Mouse (Mus musculus): Measurements from ENCODE around the gene Fbxo36. TPM values are rescaled to one million over a fixed set of nuclear protein-coding genes. Genes with fewer than 3 reads are reported as not detected.

The Fbxo36 gene
- polyA plus RNA-seq, 1 experiment, result 7.0 TPM

DNA sequence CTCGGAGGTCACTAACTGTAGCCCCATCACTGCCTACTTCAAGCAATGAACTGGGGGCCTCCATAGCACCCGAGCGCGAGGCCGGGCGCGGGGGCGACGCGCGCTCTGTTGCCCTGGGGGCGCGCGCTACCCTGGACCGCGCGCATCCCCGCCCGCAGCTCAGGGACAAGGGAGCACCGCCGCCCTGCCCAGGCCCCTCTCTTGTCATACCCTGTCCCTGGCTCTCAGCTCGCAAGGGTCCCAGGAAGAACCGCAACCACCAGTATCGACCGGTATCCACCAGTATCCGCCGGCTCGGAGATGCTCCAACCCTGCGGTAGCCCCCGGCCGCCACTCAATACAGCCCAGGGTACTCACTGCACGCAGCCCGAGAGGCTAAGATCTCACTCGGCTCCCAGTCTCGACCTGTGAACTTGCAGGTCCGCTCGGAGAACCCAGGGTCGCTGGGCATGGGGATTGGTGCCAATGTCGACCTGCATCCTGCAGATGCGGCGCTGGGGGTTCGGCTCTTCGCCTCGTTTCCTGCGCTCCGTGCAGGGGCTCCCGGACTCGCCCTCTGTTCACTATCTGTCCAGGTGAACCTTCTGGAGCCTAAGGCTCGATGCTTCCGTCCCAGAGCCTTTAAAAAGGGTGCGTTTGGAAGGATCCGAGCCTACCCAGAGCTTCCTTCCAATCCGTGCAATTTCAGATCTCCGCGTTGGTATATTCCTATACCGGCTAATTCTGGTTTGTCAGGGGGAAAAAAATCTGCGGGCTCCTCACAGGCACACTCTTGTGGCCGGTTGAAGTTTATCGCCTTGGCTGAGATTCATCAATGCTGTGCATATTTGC is 95.1 kb downstream of the Fbxo36 start, which contains the start of gene Slc16a14:
Gene Slc16a14 (minus strand): TSS at position 632 of the 831 bp plus-strand sequence.
- H3K4me3 ChIP-seq (ENCODE audit: insufficient read depth, low read length), result peak within 1 kb of the TSS; percentile 47
- TF ChIP-seq CTCF (IDR thresholded peaks at IDR 0.05; ENCODE audit: borderline replicate concordance, insufficient read depth, low read length) (no peak), POLR2A (IDR thresholded peaks at IDR 0.05; ENCODE audit: low read depth, low read length) (no peak)
- H3K27ac ChIP-seq (ENCODE audit: insufficient read depth, low read length), result no peak within 1 kb of the TSS
- no peaks in the 10 kb centered on the region for H3K4me1 ChIP-seq (ENCODE audit: control insufficient read depth, insufficient read depth, low read length)

DNA sequence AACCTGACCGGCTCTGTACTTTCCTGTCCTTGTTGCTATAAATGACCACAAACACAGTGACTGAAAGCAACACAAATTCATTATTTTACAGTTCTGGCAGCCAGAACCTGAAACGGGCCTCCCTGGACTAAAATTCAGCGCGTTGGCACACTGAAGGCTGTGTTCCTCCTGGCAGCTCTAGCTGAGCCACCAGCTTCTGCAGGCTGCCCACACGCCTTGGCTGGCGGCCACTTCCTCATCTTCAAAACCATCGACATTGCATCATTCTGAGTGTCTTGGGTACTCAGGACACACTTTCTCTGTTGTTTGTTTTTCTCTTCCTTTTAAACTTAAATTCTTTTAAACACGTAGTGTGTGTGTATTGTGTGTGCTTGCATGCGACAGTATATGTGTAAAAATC is 96.0 kb downstream of the Fbxo36 start:
- Histone ChIP-seq H3K4me3 (ENCODE audit: insufficient read depth, low read length) (no peak overlapping the region), H3K4me1 (ENCODE audit: control insufficient read depth, insufficient read depth, low read length) (no peaks in the 10 kb centered on the region), H3K27ac (ENCODE audit: insufficient read depth, low read length) (no peak overlapping the region)
- TF ChIP-seq POLR2A (IDR thresholded peaks at IDR 0.05; ENCODE audit: low read depth, low read length), result no peak
- TF ChIP-seq CTCF (IDR thresholded peaks at IDR 0.05; ENCODE audit: borderline replicate concordance, insufficient read depth, low read length), result no peak

DNA sequence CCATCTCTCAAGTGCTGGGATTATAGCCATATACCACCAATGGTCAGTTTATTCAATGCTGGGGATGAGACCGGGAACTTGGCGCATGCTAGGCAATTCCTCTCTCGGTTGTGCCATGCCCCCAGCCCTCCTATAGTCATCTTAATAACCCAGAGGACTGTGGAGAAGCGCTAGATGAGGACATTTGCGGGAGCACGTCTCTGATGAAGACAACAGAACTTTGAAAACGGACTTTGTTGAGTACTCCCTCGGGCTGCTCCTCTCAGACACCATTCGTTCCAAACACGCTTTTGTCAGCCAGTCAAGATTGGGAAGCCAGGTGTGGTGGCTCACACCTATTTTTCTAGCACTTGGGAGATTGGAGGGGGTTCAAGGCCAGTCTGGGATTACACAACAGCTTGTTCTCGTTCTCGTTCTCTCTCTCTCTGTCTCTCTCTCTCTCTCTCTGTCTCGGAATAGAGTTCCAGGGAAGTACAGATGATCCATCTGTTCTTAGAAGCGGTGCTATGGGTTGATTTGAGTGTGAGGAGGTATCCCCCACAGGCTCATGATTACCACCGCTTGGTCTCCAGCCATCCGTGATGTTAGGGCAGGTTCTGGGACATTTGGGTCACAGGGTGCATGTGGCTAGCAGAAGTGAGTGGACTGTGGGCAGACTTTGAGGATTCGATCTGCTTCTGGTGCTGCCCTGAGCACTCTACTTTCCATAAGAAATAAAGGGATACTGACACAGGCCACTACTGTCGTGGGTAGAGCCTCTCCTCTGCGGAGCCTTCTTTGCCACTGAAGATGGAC is 97.3 kb downstream of the Fbxo36 start:
- H3K27ac ChIP-seq (ENCODE audit: insufficient read depth, low read length), result no peak overlapping the region
- no peaks in the 10 kb centered on the region for H3K4me1 ChIP-seq (ENCODE audit: control insufficient read depth, insufficient read depth, low read length)
- TF ChIP-seq CTCF (IDR thresholded peaks at IDR 0.05; ENCODE audit: borderline replicate concordance, insufficient read depth, low read length) (no peak), POLR2A (IDR thresholded peaks at IDR 0.05; ENCODE audit: low read depth, low read length) (no peak)
- no peak overlapping the region for H3K4me3 ChIP-seq (ENCODE audit: insufficient read depth, low read length)

DNA sequence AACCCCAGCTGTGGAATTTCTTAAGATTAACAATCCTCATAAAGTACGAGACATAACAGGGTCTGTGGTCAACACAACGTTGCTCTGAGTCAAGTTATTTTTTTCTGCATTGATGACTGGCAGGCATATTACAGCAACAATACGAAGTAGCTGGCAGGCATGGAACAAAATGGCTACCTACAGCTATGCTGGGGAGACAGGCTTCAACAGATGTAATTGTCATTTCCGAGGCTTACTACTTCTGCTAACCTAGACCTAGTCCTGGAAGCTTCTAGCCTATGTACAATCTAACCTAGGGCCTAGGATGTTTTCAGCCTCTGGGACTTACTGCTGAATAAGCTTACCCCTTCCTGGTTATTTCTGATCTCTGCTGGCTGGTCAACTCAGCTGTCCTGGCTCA is 99.8 kb downstream of the Fbxo36 start:
- H3K4me1 ChIP-seq (ENCODE audit: control insufficient read depth, insufficient read depth, low read length), result no peaks in the 10 kb centered on the region
- no peak for TF ChIP-seq POLR2A (IDR thresholded peaks at IDR 0.05; ENCODE audit: low read depth, low read length)
- TF ChIP-seq CTCF (IDR thresholded peaks at IDR 0.05; ENCODE audit: borderline replicate concordance, insufficient read depth, low read length), result no peak

DNA sequence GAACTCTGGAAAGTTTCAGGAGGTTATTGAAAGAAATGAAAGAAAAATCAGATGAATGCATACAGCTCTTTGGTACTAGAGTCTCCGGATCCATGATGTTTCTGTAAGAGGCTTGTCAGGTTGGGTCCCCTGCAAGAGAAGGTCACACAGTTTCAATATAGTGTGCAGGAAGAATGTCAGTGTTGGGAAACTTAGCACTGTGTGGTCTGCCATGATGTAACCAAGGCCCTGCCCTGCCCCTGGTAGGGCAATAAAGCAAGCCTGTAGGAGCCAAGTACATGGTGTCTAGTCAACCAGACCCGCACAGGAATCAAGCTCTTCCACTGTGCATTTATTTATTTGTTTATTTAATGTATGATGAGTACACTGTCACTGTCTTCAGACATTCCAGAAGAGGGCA is 100.7 kb downstream of the Fbxo36 start:
- no peak overlapping the region for H3K4me3 ChIP-seq (ENCODE audit: insufficient read depth, low read length)
- no peak overlapping the region for H3K27ac ChIP-seq (ENCODE audit: insufficient read depth, low read length)
- no peaks in the 10 kb centered on the region for H3K4me1 ChIP-seq (ENCODE audit: control insufficient read depth, insufficient read depth, low read length)
- TF ChIP-seq CTCF (IDR thresholded peaks at IDR 0.05; ENCODE audit: borderline replicate concordance, insufficient read depth, low read length) (no peak), POLR2A (IDR thresholded peaks at IDR 0.05; ENCODE audit: low read depth, low read length) (no peak)

More for the DNA sequence above, 99.8 kb downstream of the Fbxo36 start:
- Histone ChIP-seq H3K27ac (ENCODE audit: insufficient read depth, low read length) (no peak overlapping the region), H3K4me3 (ENCODE audit: insufficient read depth, low read length) (no peak overlapping the region)

DNA sequence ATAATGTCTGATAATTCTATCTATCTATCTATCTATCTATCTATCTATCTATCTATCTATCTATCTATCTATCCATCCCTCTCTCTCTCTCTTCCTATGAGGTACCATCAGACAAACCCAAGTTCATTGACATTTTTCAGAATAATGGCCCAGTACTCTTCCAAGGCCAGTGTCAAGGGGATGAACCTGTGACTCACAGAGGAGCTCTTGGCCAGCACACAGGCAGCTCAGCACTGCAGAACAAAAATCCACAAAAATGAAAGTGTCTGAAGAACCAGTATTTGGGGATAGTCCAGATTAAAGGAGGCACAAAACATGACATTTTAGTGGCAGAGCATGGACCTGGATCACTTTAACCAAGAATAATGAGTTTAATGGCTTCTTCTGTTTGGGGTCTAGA is 103.0 kb downstream of the Fbxo36 start:
- Histone ChIP-seq H3K4me3 (ENCODE audit: insufficient read depth, low read length) (no peak overlapping the region), H3K27ac (ENCODE audit: insufficient read depth, low read length) (no peak overlapping the region), H3K4me1 (ENCODE audit: control insufficient read depth, insufficient read depth, low read length) (no peaks in the 10 kb centered on the region)
- TF ChIP-seq POLR2A (IDR thresholded peaks at IDR 0.05; ENCODE audit: low read depth, low read length) (no peak), CTCF (IDR thresholded peaks at IDR 0.05; ENCODE audit: borderline replicate concordance, insufficient read depth, low read length) (no peak)

DNA sequence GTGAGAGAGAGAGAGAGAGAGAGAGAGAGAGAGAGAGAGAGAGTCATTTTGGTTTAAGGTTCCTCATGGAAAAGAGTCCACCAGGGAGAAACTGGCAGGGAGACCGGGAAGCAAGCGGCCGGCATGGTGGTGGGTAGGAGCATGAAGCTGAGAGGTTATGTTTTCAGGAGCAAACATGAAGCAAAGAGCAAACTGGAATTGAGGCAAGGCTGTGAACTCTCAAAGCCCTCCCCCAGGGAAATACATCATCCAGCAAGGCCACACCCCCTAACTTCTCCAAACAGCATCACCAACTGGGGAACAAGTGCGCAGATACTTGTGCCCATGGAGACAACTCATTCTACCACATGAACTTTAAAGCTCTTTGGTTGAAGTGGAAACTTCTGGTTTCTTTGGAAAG is 103.9 kb downstream of the Fbxo36 start:
- Histone ChIP-seq H3K27ac (ENCODE audit: insufficient read depth, low read length) (no peak overlapping the region), H3K4me1 (ENCODE audit: control insufficient read depth, insufficient read depth, low read length) (no peaks in the 10 kb centered on the region), H3K4me3 (ENCODE audit: insufficient read depth, low read length) (no peak overlapping the region)
- TF ChIP-seq POLR2A (IDR thresholded peaks at IDR 0.05; ENCODE audit: low read depth, low read length), result no peak
- TF ChIP-seq CTCF (IDR thresholded peaks at IDR 0.05; ENCODE audit: borderline replicate concordance, insufficient read depth, low read length), result no peak

DNA sequence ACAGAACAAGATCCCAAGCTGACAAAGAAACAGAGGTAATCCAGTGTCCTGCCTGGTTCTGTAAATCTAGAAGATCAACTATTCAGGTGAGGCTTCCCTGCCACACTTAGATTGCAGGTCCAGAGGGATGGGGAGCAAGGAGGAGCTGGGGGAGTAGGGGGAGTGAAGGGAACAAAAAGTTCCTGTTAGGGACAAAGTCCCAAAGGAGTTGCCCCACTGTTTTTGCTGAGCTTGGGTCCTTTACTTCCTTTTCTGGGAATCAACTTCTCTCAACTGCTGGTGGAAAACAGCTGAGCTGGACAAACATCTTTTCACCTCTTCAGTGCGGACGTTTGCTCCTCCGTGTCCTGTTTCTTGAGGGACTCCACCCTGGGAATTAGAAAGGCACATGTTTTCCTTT is 106.3 kb downstream of the Fbxo36 start:
- no peaks in the 10 kb centered on the region for H3K4me1 ChIP-seq (ENCODE audit: control insufficient read depth, insufficient read depth, low read length)
- no peak overlapping the region for H3K4me3 ChIP-seq (ENCODE audit: insufficient read depth, low read length)
- TF ChIP-seq POLR2A (IDR thresholded peaks at IDR 0.05; ENCODE audit: low read depth, low read length), result no peak
- no peak for TF ChIP-seq CTCF (IDR thresholded peaks at IDR 0.05; ENCODE audit: borderline replicate concordance, insufficient read depth, low read length)

DNA sequence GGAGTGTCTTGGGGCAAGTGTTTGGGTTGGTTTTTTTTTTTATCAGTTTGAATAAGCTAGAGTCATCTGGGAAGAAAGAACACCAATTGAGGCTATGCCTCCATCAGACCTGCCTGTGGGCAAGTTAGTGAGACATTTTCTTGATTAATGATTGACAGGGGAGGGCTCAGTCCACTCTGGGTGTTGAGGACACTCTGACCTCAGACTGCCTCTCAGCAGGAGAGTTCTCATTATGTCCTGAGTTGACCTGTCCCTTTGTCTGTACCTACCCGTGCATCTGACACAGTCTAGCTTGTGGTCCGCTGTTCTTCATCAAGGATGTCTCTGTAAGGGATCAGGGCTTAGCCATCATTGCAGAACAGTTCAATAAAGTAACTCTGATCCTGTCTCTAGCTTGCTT is 107.7 kb downstream of the Fbxo36 start:
- Histone ChIP-seq H3K4me1 (ENCODE audit: control insufficient read depth, insufficient read depth, low read length) (no peaks in the 10 kb centered on the region), H3K4me3 (ENCODE audit: insufficient read depth, low read length) (no peak overlapping the region), H3K27ac (ENCODE audit: insufficient read depth, low read length) (no peak overlapping the region)
- TF ChIP-seq POLR2A (IDR thresholded peaks at IDR 0.05; ENCODE audit: low read depth, low read length) (no peak), CTCF (IDR thresholded peaks at IDR 0.05; ENCODE audit: borderline replicate concordance, insufficient read depth, low read length) (no peak)

More for the DNA sequence above, 106.3 kb downstream of the Fbxo36 start:
- H3K27ac ChIP-seq (ENCODE audit: insufficient read depth, low read length), result no peak overlapping the region

Other genes with a start within 250 kb of the Fbxo36 start
- 1.3 and 1.4 TPM in 2 replicates for gene Dner, start 143.6 kb upstream of the Fbxo36 start, polyA plus RNA-seq (2011; ENCODE audit: insufficient read length, low read depth, missing spikeins)
- gene Trip12, start 675 bp downstream of the Fbxo36 start, polyA plus RNA-seq (2011; ENCODE audit: insufficient read length, low read depth, missing spikeins), result 278 and 309 TPM in 2 replicates
- not detected in 2 replicates for gene Slc16a14, start 95.3 kb downstream of the Fbxo36 start, polyA plus RNA-seq (2011; ENCODE audit: insufficient read length, low read depth, missing spikeins)